Mouse (Mus musculus): ENCODE results near the gene Tert.
A peak's percentile ranks its signal among the peaks of the same experiment; 100 is the strongest.

Gene Tert

GRCm38 (mm10) chr13:73679311-73679710 lies 52.6 kb downstream of the Tert start:
- no peak for DNase-seq

- DNase-seq = no peak
Observed at GRCm38 (mm10) chr13:73680394-73680793, 53.7 kb downstream of the Tert start.

GRCm38 (mm10) chr13:73682226-73682625 lies 55.5 kb downstream of the Tert start:
- DNase-seq = no peak

- DNase-seq = peak; percentile 22
Observed at GRCm38 (mm10) chr13:73683682-73684081, 57.0 kb downstream of the Tert start.

- no peak for DNase-seq
Observed at GRCm38 (mm10) chr13:73684412-73684811, 57.7 kb downstream of the Tert start.

GRCm38 (mm10) chr13:73685502-73685901 lies 58.8 kb downstream of the Tert start:
- DNase-seq = no peak

GRCm38 (mm10) chr13:73687601-73688000 lies 60.9 kb downstream of the Tert start:
- no peak for DNase-seq

GRCm38 (mm10) chr13:73688934-73689333 lies 62.2 kb downstream of the Tert start:
- DNase-seq = no peak

- peak; percentile 20 for DNase-seq
Observed at GRCm38 (mm10) chr13:73692249-73692868, 65.6 kb downstream of the Tert start.

GRCm38 (mm10) chr13:73693333-73693732 lies 66.6 kb downstream of the Tert start:
- DNase-seq = no peak

- DNase-seq = no peak
Observed at GRCm38 (mm10) chr13:73694972-73695371, 68.3 kb downstream of the Tert start.

GRCm38 (mm10) chr13:73696529-73696928 lies 69.8 kb downstream of the Tert start:
- no peak for DNase-seq
